Mouse (Mus musculus) large intestine, adult 2 months (tissue): ENCODE measurements around the gene Col9a2. TPM values are rescaled to one million over a fixed set of nuclear protein-coding genes. Genes with fewer than 3 reads are reported as not detected.
A peak's percentile ranks its signal among the peaks of the same experiment; 100 is the strongest.

Experiments
- DNase-seq: peaks from one replicate; pipeline ENCODE4 v3.0.0-alpha.2; 2012; ENCODE audit warnings: low read depth, low spot score
- WGBS: fragments of 180-500 bp; shearing (Covaris S2); methylation state at CpG from one replicate; pipeline ENCODE4 v1.1.7; 2018; 5-methylcytosine and 5-hydroxymethylcytosine counted together
- polyA plus RNA-seq: library from polyadenylated mRNA; depleted of rRNA; stranded (reverse); fragments of >200 nt; gene quantifications from 2 replicates; pipeline ENCODE4 v1.2.3, GENCODE M21; 2012; rRNA removed

The Col9a2 gene
- 0.16 and 0.18 TPM in 2 replicates for polyA plus RNA-seq

DNA sequence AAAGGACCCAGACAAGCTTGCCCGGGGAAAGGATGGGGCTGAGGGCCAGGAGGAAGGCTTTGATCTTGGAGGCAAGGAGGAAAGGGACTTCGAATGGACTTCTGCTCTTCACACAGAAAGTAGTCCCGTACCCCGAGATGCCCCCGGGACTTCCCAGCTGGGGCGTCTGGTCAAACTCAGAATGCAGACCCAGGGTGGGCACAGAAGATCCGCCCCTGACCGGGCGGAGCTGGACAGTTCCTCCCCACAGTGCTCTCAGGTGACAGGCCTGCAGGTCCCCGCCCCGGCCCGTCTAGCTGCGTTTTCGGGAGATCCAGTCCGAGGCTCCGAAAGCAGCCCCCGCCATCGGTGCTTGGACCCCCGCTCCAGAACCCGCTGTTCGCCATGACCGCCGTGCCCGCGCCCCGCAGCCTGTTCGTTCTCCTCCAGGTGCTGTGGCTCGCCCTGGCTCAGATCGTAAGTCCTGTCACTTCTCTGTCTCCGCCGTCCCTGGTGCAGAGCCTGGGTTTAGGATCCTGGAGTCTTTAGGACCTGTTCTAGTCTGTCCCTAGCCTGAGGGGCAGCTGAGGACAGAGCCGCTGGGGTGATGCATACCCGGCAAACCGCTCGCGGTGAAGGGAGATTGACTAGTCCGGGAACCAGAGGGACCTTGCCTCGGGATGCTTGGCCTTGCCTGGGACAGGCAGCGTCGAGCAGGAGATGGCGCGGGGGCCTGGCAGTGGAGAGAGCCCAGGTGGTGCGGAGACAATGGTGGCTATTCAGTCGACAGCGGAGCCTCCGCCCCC lies at the start of gene Col9a2:
TSS of gene Col9a2 (plus strand) at position 55 of the 785 bp plus-strand sequence.
- 4% methylated on average over 46 of the region's 46 CpGs for WGBS
- DNase-seq: no peak

DNA sequence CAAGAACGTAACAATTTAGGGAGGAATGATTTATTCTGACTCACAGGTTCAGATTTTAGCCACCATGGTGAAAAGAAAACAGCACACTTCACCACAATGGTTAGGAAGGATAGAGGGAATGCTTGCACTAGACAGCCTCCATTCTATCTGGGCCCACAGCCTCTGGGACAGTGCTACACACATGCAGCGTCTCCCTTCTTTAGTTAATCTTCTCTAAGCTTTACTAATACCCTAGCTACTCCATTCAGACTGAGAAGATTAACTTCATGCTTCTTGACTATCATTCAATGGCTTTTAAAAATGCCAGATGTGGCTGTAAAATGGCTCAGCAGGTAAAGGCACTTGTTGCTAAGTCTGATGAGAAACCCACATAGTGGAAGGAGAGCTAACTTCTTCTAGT lies 46.9 kb upstream of the Col9a2 start:
- WGBS: 78% methylated on average over 2 of the region's 2 CpGs

DNA sequence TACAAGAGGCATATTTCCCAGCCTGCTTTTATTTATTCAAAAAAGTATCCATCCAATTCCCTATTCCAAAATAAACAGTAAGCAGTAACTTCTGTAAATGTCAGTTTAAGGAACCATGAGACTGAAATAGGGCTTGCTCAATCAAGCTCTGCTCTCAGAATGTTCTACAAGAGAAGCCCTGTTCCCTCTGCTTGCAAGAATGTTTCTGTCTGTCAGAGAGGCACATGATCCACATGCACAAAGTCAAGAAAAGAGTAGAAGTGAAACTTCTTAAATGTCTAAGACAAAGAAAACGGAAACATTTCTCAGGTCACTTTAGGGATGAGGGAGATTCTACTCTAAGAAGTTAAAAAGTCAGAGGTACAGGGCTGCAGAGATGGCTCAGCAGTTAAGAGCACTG lies 46.2 kb upstream of the Col9a2 start:
- DNase-seq: no peak
- 76% methylated on average over 1 of the region's 1 CpGs for WGBS

More for the DNA sequence above, 46.9 kb upstream of the Col9a2 start:
- no peak for DNase-seq

DNA sequence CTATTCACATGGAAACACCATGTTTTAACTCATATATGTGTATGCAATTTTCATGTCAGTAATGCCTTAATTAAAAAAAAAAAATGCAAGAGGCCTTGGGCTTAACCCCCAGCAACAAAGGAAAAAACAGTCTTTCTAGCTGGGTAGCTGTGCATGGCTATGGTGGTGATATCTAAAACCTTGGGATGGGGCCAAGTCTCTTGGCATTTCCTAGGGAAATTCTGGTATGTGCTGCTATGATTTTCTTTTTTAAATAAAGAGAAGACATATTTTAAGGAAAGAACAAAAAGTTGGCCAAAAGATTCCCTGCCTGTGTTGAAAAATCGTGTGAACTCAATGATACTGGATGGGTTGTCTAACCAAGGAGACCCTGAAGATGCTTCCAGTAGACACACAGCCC lies 43.3 kb upstream of the Col9a2 start:
- 62% methylated on average over 1 of the region's 1 CpGs for WGBS
- no peak for DNase-seq

DNA sequence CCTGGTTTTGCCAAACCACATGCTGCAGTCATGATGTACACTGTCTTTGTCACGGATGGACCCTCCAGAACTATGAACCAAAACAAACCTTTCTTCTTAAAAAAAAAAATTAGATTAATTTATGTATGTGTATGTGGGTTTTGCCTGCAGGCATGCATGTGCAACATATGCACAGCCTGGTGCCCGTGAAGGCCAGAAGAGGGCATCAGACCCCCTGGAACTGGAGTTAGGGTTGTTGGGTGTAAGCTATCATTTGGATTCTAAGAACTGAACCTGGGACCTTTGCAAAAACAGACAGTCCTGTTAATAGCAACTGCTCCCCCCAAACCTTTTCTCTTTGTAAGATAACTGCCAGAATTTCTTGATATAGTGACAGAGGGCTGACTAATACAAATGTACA lies 38.1 kb upstream of the Col9a2 start:
- DNase-seq: no peak
- 85% methylated on average over 2 of the region's 2 CpGs for WGBS

DNA sequence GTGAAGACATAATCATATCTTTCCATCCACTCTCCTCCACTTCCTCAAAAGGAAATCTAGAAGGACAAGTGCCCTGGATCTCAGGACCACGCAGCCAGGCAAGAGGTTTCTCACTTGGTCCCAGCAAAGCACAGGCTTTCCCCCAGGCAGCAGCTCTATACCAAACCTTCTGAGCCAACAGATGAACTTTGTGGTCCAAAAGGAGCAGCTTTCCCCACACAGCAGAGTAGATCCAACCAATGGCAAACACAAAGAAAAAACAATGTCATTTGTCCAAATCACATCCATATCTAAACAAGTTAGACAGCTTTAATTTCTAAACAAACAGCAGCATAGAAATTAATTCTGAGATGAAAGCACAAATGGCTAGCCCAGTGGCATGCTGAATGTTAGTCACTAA lies 37.5 kb upstream of the Col9a2 start:
- DNase-seq: no peak
- WGBS: 52% methylated on average over 1 of the region's 1 CpGs

DNA sequence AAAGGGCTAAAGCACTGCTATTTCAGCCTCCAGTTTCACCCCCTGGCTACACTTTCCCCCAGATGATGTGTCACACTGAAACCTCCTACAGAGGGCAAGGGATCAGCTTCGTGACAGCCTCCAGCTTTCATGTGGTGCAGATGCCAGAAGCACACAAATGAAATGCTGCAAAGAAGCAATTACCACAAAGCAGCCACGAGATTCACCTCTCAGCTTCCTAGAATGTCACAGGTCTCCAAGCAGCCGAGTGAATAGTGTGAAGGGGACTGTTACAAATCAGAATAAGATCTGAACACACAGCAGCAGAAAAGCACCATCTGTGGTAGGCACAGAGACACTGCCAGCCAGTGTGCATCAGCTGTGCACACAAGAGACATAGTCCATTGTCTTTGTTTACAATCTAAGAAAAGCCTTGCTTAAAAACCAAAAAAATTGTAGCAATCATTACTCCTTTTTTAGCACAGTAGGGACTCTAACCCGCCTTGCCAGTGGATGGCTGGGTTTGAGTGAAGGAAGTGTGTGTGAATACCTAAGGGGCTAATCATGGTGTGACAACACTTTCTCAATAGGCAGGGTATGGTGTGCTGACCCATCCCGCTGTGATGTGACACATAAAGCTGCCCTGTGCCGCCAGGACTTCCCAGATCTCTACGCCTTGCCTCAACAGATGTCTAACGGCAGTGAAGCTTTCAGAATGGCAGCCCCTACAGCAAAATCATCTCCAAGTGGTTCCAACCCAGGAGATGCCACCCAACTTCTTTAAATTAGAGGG lies 36.6 kb upstream of the Col9a2 start:
- 64% methylated on average over 8 of the region's 8 CpGs for WGBS

DNA sequence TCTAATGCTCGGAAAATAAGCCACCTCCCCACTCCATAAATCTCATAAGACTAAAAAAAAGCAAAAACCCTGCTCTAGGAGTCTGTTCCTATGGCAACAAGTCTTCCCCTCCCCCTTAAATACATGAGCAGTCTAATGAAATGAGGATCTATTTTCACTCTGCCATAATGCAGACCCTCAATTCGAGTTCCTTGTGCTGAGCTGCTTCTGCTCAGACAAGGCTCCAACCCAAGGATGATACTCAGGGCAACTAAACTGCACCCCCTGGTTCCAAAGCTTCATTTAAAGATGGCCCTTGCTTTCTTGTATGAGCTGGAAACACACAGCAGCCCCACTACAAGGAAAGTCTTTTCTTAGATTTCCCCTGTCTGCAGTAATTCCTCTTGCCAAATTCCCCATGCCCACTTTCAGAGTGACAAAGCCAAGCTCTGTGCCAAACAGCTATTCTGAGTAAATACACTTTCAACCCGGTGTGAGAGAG lies 35.5 kb upstream of the Col9a2 start:
- DNase-seq: no peak
- WGBS: 48% methylated on average over 3 of the region's 3 CpGs

More for the DNA sequence above, 36.6 kb upstream of the Col9a2 start:
- DNase-seq: no peak

DNA sequence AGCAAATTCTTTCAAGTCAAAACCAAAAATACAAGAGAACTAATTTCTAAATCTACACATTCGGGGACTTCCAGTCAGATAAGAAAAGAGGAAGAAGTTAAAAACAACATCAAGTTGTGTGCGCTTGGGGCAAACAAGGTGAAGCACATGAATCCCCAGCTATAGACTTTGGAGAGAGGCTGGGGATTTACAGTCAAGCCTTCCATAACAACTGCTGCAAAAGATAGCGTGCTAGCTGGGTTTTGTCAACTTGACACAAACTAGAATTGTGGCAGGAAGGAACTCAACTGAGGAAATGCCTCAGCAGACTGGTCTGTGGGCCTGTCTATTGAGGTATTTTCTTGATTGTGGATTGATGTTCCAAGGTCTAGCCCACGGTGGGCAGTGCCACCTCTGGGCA lies 34.5 kb upstream of the Col9a2 start:
- DNase-seq: no peak
- WGBS: 50% methylated on average over 4 of the region's 4 CpGs

DNA sequence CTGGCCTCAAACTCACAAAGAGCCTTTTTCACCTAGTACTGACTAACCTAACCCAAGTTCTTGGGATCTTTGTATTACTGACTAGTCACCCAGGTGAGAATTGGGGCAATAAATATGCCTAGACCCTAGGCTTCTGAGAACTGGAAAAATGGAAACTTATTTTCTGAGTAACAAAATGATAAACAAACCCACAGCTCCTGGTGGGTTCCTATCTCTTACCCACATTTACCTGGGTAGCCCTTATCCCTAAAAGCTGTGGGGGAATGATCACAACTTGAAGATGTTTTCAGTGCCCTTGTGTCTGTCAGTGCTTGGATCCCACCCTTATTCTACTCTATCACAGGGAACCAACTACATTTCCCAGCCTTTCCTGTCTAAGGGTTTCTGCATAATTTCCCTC lies 32.2 kb upstream of the Col9a2 start:
- DNase-seq: no peak

DNA sequence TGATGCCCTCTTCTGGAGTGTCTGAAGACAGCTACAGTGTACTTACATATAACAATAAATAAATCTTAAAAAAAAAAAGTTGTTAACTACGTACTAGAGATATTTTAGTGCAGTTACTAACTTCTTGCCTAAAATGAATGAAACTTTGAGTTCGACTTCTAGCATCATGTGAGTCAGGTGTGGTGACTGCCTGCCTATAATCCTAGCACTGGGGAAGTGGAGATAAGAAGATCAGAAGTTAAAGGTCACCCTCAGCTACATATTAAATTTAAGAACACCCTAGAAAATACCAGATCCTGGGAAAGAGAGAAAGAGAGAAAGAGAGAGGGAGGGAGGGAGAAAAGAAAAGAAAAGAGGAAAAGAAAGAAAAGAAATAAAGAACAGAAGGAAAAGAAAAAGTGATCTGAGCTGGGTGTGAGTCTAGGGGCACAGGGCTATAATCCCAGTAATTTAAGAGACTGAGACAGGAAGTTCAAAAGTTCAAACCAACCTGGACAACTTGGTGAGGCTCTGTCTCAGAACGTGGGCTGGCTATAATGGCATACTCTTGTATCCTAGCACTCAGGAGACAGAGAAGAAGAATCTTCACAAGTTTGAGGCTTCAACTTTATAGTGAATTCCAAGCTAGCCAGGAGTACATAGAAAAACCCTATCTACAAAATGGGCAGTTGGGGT lies 31.0 kb upstream of the Col9a2 start:
- no peak for DNase-seq
- WGBS: 43% methylated on average over 3 of the region's 3 CpGs

DNA sequence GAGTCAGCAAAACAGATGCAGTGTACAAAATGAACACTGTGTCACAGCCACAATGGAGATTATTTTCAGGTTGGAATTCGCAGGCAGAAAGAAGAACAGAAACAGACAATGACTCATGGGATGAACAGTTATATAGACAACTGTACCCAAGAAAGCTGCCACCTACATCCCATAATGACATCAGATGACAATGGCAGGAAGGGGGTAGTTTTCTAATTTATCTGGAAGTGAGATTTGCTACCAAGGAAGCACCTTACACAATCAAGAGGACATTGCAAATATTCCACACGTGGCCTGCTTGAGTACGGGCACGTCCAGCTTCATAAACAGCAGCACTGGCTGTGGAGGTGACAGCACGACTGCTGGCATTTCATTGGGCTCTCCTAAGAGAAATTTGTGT lies 30.0 kb upstream of the Col9a2 start:
- no peak for DNase-seq
- WGBS: 78% methylated on average over 5 of the region's 5 CpGs

DNA sequence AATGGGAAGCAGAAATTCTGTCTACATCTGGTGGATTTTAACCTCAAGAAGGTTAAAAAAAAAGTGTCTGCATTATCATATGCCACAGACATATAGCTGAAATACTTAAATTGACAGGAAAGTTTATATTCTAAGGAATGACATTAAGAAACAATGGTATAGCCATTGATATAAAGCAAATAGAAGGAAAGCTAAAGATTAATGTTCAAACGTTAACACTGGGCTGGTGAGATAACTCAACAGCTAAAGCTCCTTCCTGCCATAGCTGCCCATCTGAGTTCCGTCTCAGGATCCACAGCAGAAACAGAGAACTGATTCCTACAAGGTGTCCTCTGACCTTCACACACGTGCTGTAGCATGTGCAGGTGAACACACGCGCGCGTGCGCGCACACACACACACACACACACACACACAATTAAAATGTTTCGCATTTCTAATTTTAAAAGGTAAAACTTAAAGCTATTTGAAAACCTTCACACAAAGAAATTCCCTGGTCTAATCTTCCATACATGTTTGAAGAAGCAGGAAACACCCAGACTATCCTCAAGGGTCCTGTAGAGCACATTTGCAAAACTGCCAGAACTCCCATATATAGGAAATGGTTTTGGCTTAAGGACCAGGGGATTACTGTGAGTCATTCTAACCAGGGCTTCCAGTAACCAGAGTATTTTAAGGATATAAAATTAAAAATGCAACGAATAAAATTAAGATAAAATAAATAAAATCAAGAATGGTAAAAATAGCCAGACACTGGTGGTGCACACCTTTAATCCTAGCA lies 28.2 kb upstream of the Col9a2 start:
- no peak for DNase-seq
- WGBS: 66% methylated on average over 11 of the region's 11 CpGs

DNA sequence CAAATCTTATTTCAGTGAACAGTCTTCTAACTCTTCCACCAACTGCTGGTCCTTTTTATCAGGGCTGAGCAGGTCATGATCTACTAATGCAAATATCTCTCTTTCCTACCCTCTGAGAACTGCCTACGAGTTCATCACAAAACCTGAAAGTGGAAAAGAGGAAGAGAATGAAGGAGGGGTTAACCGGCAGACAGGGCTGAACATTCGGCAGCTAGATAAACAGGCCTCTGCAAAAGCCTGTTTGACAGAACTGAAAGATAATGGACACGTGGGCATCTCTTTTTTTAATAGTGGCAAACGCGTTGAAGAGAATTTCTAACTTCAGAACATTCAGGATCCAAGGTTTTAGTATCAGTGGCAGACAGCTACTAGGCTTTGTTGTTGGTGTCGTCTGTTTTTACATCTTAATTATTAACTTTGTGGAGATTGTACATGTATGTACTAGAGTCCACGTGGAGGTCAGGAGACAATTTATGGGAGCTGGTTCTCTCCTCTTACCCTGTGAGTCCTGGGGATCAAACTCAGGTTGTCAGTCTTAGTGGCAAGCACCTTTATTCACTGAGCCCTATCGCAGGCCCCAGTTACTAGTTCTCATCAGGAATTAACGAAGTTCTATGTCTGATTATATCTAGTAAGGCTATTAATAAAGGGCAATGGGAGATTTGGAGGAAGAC lies 24.5 kb upstream of the Col9a2 start:
- DNase-seq: no peak
- WGBS: 44% methylated on average over 10 of the region's 10 CpGs

DNA sequence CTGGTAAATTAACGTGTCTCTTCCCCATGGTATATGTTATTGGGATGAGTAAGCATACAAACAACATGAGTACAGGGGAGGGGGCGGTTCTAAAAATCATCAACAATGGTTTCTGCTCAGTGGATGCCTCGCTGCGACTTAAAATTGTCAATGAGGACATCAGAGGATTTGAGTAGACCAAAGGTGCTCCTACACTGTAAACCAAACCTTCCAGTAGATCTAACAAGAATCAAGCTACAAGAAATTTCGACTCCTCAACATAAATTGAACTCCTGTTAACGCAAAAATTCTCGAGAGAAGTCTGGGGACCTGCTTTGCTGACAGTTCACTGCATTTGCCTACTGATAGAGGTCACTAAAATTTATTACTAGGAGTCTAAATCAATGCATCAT lies 23.9 kb upstream of the Col9a2 start:
- DNase-seq: no peak
- 58% methylated on average over 7 of the region's 7 CpGs for WGBS

DNA sequence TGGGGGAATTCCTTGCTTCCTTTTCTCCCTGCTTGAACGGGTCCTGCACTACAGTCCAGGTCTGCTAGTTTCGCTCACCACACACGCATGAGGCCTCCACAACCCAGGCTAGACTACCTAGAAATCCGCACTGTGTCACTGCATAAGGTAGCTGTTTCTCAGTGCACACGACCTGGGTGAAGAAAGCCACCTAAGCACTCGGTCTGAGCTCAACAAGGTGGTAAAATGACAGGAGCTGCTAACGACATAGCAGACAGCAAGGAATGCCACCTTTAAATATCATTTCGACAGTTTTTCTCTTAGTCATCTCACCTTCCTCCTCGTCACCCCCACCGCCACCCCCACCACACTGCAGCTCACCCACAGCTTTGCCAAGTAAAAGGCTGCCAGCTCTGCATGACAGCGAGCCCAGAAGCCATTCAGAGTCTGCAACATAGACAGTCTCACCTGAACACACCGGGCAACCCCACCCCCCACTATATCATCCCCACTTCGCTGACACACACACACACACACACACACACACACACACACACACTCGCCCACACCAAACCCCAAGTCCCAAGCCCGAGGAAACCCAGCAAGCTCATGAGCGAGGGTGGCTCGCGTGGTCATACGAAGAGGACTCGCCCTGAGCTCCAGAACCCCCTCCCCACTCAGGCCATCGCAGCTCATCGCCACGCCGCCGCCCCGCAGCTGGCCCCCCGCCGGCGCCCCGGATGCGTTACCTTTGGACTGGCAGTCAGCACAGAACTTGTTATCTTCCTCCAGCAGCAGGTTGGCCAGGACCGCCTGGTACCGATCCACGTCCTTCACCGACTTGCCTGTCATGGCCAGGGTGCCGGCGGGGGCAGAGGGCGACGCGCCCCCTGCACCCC lies 22.9 kb upstream of the Col9a2 start:
- DNase-seq: no peak
- 3% methylated on average over 36 of the region's 40 CpGs for WGBS

DNA sequence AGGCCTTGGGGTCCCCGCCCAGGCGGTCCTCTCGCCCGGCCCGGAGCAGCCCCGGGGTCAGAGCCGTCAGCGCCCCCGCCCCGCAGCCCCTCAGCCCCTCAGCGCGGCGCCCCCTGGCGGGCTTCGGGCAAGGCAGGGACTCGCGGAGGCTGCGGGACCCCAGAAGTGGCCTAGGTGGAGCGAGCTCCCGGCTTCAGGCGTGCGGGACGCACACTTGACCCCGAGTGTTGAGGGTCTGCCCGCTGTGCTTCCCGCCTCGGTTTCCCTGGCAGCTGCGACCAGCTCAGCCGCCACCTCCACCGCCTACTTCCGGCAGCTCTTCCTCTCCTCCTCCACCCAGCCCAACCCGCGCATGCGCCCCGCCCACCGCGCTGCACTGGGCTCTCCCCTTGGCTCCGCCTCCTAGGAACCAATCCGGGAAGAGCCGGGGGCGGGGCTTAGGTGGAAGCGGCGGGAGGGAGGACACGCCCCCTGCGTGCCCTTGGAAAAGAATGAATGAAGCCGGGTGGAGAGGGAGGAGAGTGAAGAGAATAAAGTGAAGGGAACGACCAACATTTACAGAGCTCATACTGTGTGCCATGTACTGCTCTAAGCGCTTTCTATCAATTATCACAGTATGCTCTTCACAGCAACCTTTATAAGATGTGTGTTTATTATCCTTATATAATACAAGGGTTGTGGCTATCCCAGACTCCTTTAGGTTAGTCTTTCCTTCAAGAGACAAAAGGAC lies 22.1 kb upstream of the Col9a2 start, which contains the start of gene Smap2:
TSS of gene Smap2 (minus strand) at position 320 of the 730 bp plus-strand sequence.
- under 1% methylated on average over 37 of the region's 48 CpGs for WGBS
- DNase-seq: peak; percentile 98
